Mouse (Mus musculus): ENCODE data around the gene Plekhf1. TPM values are rescaled to one million over a fixed set of nuclear protein-coding genes. Genes with fewer than 3 reads are reported as not detected.

The Plekhf1 gene
- polyA plus RNA-seq, 1 experiment from 2014 or later, result 3.0 TPM

DNA sequence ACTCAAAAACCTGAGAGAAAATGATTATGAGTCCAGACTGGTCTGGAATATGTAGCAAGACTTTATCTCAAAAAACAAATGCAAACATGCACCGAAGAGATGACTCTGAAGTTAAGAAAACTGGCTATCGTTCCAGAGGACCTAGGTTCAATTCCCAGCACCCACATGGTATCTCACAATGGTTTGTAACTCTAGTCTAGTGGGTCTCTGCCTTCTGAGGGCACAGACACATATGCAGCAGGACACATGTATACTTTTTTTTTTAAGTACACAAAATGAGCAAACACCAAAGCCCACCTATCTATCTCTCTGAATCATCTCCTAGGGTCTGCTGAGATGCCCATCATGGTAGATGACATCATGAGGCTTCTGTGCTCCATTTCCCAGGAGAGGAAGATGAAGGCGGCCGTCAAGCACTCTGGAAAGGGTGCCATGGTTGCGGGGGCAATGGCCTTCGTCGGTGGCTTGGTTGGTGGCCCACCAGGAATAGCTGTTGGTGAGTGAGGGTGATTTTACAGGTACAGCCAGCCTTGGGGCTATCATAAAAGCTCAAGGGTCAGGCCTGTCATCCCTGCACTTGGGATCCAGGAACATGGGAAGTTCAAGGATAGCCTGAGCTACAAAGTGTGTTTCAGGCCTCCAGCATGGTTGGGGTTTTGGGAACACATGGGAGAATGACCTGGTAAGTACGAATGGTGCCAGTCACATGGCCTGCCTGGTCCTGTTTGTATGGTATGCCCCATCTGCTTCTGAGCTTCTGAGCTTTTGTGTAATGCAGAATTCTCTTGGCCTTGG is 39.3 kb downstream of the Plekhf1 start:
- no peaks in the 10 kb centered on the region for H3K9me3 ChIP-seq (replicated peaks; ENCODE audit: control insufficient read depth, low read length)
- DNase-seq (ENCODE audit: low spot score) (no peak), ATAC-seq (replicated peaks; ENCODE audit: insufficient number of reproducible peaks, low FRiP score, low TSS enrichment, low read depth) (no peak)
- H3K4me3 ChIP-seq (ENCODE audit: low read depth, low read length), result no peak overlapping the region
- no peaks in the 10 kb centered on the region for H3K27me3 ChIP-seq (ENCODE audit: control insufficient read depth, insufficient read depth, low read length)
- no peak overlapping the region for H3K27ac ChIP-seq (replicated peaks; ENCODE audit: low read depth, low read length)
- H3K4me1 ChIP-seq (ENCODE audit: control insufficient read depth, insufficient read depth, low read length), result no peaks in the 10 kb centered on the region
- H3K9ac ChIP-seq (replicated peaks; ENCODE audit: low read length), result no peak overlapping the region
- 91% methylated on average over 8 of the region's 8 CpGs for WGBS
- no peaks in the 10 kb centered on the region for H3K36me3 ChIP-seq (replicated peaks; ENCODE audit: control insufficient read depth, insufficient read depth, low read depth, low read length)
- no peak overlapping the region for H3K4me2 ChIP-seq (ENCODE audit: low read depth, low read length)

DNA sequence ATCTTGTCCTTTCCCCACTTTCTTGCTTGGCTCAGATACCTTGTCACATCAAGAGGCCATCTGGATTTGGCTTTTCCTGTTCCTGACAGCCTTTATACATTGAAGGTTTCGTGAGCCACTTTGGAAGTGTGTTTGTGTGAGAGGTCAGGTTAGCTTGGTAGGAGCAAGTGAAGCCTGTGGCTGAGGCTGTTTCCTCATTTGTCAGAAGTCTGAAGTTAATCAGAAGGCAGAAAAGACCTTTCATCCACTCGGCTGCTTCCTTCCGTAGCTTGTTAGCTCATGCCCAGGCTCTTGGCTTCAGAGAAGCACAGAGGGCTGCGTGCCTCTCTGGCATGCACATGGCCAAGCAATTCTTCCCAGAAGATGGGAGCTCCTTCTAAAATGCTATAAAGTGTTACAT is 40.0 kb downstream of the Plekhf1 start:
- Histone ChIP-seq H3K4me2 (ENCODE audit: low read depth, low read length) (no peak overlapping the region), H3K9me3 (replicated peaks; ENCODE audit: control insufficient read depth, low read length) (no peaks in the 10 kb centered on the region), H3K27ac (replicated peaks; ENCODE audit: low read depth, low read length) (no peak overlapping the region), H3K4me3 (ENCODE audit: low read depth, low read length) (no peak overlapping the region), H3K9ac (replicated peaks; ENCODE audit: low read length) (no peak overlapping the region), H3K4me1 (ENCODE audit: control insufficient read depth, insufficient read depth, low read length) (no peaks in the 10 kb centered on the region), H3K27me3 (ENCODE audit: control insufficient read depth, insufficient read depth, low read length) (no peaks in the 10 kb centered on the region), H3K36me3 (replicated peaks; ENCODE audit: control insufficient read depth, insufficient read depth, low read depth, low read length) (no peaks in the 10 kb centered on the region)
- DNase-seq (ENCODE audit: low spot score) (no peak), ATAC-seq (replicated peaks; ENCODE audit: insufficient number of reproducible peaks, low FRiP score, low TSS enrichment, low read depth) (no peak)
- WGBS, result 76% methylated on average over 4 of the region's 4 CpGs

- Histone ChIP-seq H3K27ac (replicated peaks; ENCODE audit: low read depth, low read length) (no peak overlapping the region), H3K27me3 (ENCODE audit: control insufficient read depth, insufficient read depth, low read length) (no peaks in the 10 kb centered on the region), H3K36me3 (replicated peaks; ENCODE audit: control insufficient read depth, insufficient read depth, low read depth, low read length) (no peaks in the 10 kb centered on the region), H3K4me1 (ENCODE audit: control insufficient read depth, insufficient read depth, low read length) (no peaks in the 10 kb centered on the region), H3K9me3 (replicated peaks; ENCODE audit: control insufficient read depth, low read length) (no peaks in the 10 kb centered on the region), H3K4me2 (ENCODE audit: low read depth, low read length) (no peak overlapping the region), H3K9ac (replicated peaks; ENCODE audit: low read length) (no peak overlapping the region), H3K4me3 (ENCODE audit: low read depth, low read length) (no peak overlapping the region)
- WGBS, result 74% methylated on average over 4 of the region's 4 CpGs
- no peak for ATAC-seq (replicated peaks; ENCODE audit: insufficient number of reproducible peaks, low FRiP score, low TSS enrichment, low read depth)
- no peak for DNase-seq (ENCODE audit: low spot score)
Observed at GRCm38 (mm10) chr7:38186861-38187260, 41.0 kb downstream of the Plekhf1 start.

GRCm38 (mm10) chr7:38184786-38185185 is 43.0 kb downstream of the Plekhf1 start:
- no peak overlapping the region for H3K4me2 ChIP-seq (ENCODE audit: low read depth, low read length)
- no peaks in the 10 kb centered on the region for H3K36me3 ChIP-seq (replicated peaks; ENCODE audit: control insufficient read depth, insufficient read depth, low read depth, low read length)
- no peak overlapping the region for H3K27ac ChIP-seq (replicated peaks; ENCODE audit: low read depth, low read length)
- ATAC-seq (replicated peaks; ENCODE audit: insufficient number of reproducible peaks, low FRiP score, low TSS enrichment, low read depth), result no peak
- H3K4me1 ChIP-seq (ENCODE audit: control insufficient read depth, insufficient read depth, low read length), result no peaks in the 10 kb centered on the region
- no peak overlapping the region for H3K4me3 ChIP-seq (ENCODE audit: low read depth, low read length)
- no peak overlapping the region for H3K9ac ChIP-seq (replicated peaks; ENCODE audit: low read length)
- 88% methylated on average over 6 of the region's 6 CpGs for WGBS
- no peaks in the 10 kb centered on the region for H3K9me3 ChIP-seq (replicated peaks; ENCODE audit: control insufficient read depth, low read length)
- DNase-seq (ENCODE audit: low spot score), result no peak
- no peaks in the 10 kb centered on the region for H3K27me3 ChIP-seq (ENCODE audit: control insufficient read depth, insufficient read depth, low read length)

DNA sequence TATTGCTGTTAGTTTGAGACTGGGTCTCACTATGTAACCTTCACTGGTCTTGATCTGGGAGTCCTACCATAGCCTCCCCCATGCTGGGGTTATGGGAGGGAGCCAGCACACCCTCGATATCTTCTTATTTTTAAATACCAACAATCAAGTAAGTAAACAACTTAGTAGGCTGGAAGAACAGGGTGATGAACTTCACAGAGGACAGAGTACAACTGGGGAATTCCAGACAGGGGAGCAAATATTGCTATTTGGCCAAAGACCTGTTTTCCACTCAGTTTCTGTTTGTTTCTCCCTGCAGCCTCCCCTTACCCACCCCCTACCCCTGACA is 43.4 kb downstream of the Plekhf1 start:
- Histone ChIP-seq H3K9ac (replicated peaks; ENCODE audit: low read length) (no peak overlapping the region), H3K27me3 (ENCODE audit: control insufficient read depth, insufficient read depth, low read length) (no peaks in the 10 kb centered on the region), H3K4me3 (ENCODE audit: low read depth, low read length) (peak overlapping the region; percentile 64; the same call in 1 of the 2 replicates), H3K27ac (replicated peaks; ENCODE audit: low read depth, low read length) (no peak overlapping the region), H3K4me1 (ENCODE audit: control insufficient read depth, insufficient read depth, low read length) (no peaks in the 10 kb centered on the region), H3K36me3 (replicated peaks; ENCODE audit: control insufficient read depth, insufficient read depth, low read depth, low read length) (no peaks in the 10 kb centered on the region), H3K4me2 (ENCODE audit: low read depth, low read length) (peak overlapping the region; percentile 87), H3K9me3 (replicated peaks; ENCODE audit: control insufficient read depth, low read length) (no peaks in the 10 kb centered on the region)
- DNase-seq (ENCODE audit: low spot score), result no peak
- 81% methylated on average over 1 of the region's 1 CpGs for WGBS
- no peak for ATAC-seq (replicated peaks; ENCODE audit: insufficient number of reproducible peaks, low FRiP score, low TSS enrichment, low read depth)

DNA sequence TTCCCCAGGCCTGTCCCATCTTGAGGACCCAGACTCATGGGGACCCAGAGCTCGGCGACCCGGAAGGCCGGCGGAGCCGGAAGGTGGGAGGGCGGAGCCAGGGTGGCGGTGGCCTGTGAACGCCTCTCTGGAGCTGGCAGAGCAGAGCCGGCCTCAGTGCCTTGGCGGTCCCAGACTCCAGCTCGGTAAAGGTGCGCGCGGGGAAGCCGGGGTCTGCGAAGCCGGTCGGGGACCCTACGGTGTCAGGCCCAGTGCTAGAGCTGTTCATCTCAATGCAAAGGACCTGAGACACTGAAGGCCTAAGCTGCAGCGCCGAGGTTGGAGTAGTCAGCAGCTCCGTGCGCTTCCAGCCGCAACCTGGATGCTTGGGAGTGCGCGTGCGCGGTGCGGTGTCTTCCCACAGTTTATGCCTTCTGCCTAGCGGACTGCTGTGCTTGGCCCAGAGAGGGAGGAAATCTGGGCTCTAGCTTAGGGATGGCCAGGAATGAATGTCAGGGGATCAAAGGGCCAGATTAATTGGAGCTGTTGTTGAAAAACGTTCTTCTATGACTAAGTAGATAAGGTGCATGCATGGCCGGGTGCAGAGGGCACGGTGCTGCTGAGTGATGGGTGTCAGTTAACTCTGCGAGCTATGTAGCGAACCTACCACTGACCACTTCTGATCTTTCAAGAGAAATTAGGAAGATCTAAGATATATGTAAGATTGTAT is 44.0 kb downstream of the Plekhf1 start:
- ATAC-seq (replicated peaks; ENCODE audit: insufficient number of reproducible peaks, low FRiP score, low TSS enrichment, low read depth), result peak; percentile 89
- Histone ChIP-seq H3K4me3 (ENCODE audit: low read depth, low read length) (peak overlapping the region; percentile 64), H3K27ac (replicated peaks; ENCODE audit: low read depth, low read length) (peak overlapping the region; percentile 62), H3K27me3 (ENCODE audit: control insufficient read depth, insufficient read depth, low read length) (no peaks in the 10 kb centered on the region), H3K9ac (replicated peaks; ENCODE audit: low read length) (peak overlapping the region; percentile 86), H3K4me1 (ENCODE audit: control insufficient read depth, insufficient read depth, low read length) (no peaks in the 10 kb centered on the region), H3K36me3 (replicated peaks; ENCODE audit: control insufficient read depth, insufficient read depth, low read depth, low read length) (no peaks in the 10 kb centered on the region), H3K9me3 (replicated peaks; ENCODE audit: control insufficient read depth, low read length) (no peaks in the 10 kb centered on the region), H3K4me2 (ENCODE audit: low read depth, low read length) (peak overlapping the region; percentile 87)
- DNase-seq (ENCODE audit: low spot score), result peak; percentile 87
- 4% methylated on average over 36 of the region's 36 CpGs for WGBS

- no peaks in the 10 kb centered on the region for H3K9me3 ChIP-seq (replicated peaks; ENCODE audit: control insufficient read depth, low read length)
- H3K4me2 ChIP-seq (ENCODE audit: low read depth, low read length), result peak within 1 kb of the TSS; percentile 87
- H3K4me3 ChIP-seq (ENCODE audit: low read depth, low read length), result peak within 1 kb of the TSS; percentile 64
- no peaks in the 10 kb centered on the region for H3K36me3 ChIP-seq (replicated peaks; ENCODE audit: control insufficient read depth, insufficient read depth, low read depth, low read length)
- peak within 1 kb of the TSS; percentile 62 for H3K27ac ChIP-seq (replicated peaks; ENCODE audit: low read depth, low read length)
- ATAC-seq (replicated peaks; ENCODE audit: insufficient number of reproducible peaks, low FRiP score, low TSS enrichment, low read depth), result peak; percentile 48; the same call in 1 of the 2 replicates
- 4% methylated on average over 28 of the region's 28 CpGs for WGBS
- H3K27me3 ChIP-seq (ENCODE audit: control insufficient read depth, insufficient read depth, low read length), result no peaks in the 10 kb centered on the region
- peak within 1 kb of the TSS; percentile 86 for H3K9ac ChIP-seq (replicated peaks; ENCODE audit: low read length)
- H3K4me1 ChIP-seq (ENCODE audit: control insufficient read depth, insufficient read depth, low read length), result no peaks in the 10 kb centered on the region
- DNase-seq (ENCODE audit: low spot score), result peak; percentile 30
Observed at GRCm38 (mm10) chr7:38182962-38183687, 44.7 kb downstream of the Plekhf1 start, which contains the start of gene 1600014C10Rik. 1600014C10Rik (plus strand) TSS chr7:38183217.

Data from embryonic facial prominence, embryonic 11.5 days (tissue).